Mouse (Mus musculus) Patski (cell line): Measurements from ENCODE around the gene Insig1. TPM values are rescaled to one million over a fixed set of nuclear protein-coding genes. Genes with fewer than 3 reads are reported as not detected.

Experiments used
- ATAC-seq: fragments of 100-300 bp; one replicate; pipeline ENCODE4 v1.8.0; 2021
- CTCF ChIA-PET: fragments of 350-600 bp; sonication (Branson Sonifier 250); formaldehyde crosslinking; loops from one replicate; lab custom pipeline; 2022; ENCODE audit warnings: inconsistent platforms; lab: Charles Lee
- POLR2A ChIA-PET: fragments of 350-600 bp; sonication (Branson Sonifier 250); formaldehyde crosslinking; loops from one replicate; lab custom pipeline; 2022; ENCODE audit warnings: antibody characterized with exemption, inconsistent platforms; lab: Charles Lee
- DNase-seq: peaks from one replicate; pipeline ENCODE4 v3.0.0-alpha.2; 2011; ENCODE audit warnings: low read depth, low spot score
- H3K27me3 ChIP-seq: fragments of 371-371 bp; one replicate; pipeline ENCODE4 v1.5.1; 2021
- CTCF ChIP-seq: fragments of 100-300 bp; IDR thresholded peaks from one replicate; pipeline ENCODE4 v1.5.1; 2021
- in situ Hi-C: fragments of 300-500 bp; cut with MboI; formaldehyde crosslinking; loops from 3 replicates; pipeline ENCODE4 v1.11.1; 2018; ENCODE audit warnings: low pct_unique_long_range_greater_than_20kb, mixed read lengths
- polyA plus RNA-seq: library from polyadenylated mRNA; unstranded; gene quantifications from one replicate; pipeline ENCODE4 v1.2.3, GENCODE M21; 2021

The Insig1 gene
- 19.8 TPM for polyA plus RNA-seq

DNA sequence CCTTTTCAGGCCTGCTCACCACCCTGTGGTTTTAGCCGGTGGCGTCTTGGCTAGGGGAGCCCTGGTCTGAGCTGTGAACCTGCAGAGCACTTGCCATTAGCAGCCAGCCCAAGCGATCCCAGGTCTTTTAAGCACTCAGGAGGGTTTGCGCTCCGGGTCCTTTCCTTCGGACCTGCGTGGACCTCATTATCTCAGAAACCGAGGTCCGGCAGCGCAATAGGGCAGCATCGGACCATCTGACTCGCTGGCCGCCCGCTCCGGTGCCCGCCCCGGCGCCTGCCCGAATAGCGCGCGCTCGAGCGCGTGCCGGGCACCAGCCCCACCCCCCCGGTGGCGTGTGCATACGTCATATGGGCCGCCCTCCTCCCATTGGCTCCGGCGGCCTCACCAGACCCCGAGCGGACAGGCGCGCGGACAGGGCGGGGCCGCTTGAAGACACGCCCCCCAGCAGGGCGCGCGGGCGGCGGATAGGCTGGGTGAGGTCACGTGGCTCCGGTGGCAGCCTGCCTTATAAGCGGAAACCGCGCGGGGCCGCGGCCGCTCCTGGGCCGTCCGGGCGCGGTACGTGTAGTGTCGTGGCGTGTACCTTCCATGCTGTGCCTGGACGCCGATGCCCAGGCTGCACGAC, at the start of gene Insig1:
Insig1 (plus strand) TSS at position 536 of the 628 bp plus-strand sequence.
- H3K27me3 ChIP-seq: no peaks in the 10 kb centered on the region
- no peak for TF ChIP-seq CTCF
- CTCF ChIA-PET: no interaction called here

GRCm38 (mm10) chr5:28023452-28023851, 47.7 kb upstream of the Insig1 start:
- DNase-seq (no peak), ATAC-seq (no peak)
- ChIA-PET POLR2A (no interaction called here), CTCF (no interaction called here)
- no peak for TF ChIP-seq CTCF
- H3K27me3 ChIP-seq: peaks cover 8% of the 10 kb centered on the region
- in situ Hi-C loops: no loop called here

More for the DNA sequence above, at the start of gene Insig1:
- ATAC-seq (peak; percentile 90), DNase-seq (peak; percentile 83)
- in situ Hi-C loops: loop anchor here (10.0 kb wide), 1 partner anchor 276 kb away; the partner anchor contains the start of gene Paxip1
- POLR2A ChIA-PET: interaction anchor here (1.7 kb wide), 1 partner anchor 280 kb away, joined by 3 read pairs; the partner anchor contains the start of gene Paxip1

DNA sequence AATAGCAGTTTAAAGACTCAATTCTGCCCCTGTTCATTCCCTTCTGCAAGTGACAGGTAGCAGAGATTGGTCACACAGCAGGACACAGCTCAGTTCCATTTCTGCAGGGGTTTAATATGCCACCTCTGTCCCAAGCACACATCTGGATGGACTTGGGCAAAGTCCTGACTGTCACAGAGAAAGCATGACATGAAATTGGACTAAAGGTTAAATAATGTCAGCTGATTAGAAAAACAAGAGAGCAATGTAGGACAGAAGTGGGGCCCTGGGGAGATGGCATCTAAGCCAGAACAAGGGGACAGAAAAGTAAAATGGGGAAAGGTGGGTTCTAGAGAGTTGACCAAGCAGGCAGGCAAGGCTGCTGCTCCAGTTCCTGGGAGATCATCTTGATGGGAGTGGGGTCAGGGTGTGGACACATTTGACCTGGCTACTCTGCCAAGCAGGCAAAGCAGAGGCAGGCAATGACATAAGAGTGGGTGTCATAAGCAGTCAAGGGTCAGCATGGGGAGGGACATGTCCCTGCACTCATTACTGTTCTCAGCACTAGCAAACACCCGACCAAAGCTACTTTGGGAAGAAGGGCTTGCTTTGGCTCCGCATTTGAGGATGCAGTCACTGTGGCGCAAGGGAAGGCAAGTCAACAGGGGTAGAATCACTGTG, 39.5 kb upstream of the Insig1 start:
- POLR2A ChIA-PET: no interaction called here
- ATAC-seq: no peak
- H3K27me3 ChIP-seq: peaks cover 8% of the 10 kb centered on the region
- CTCF ChIA-PET: no interaction called here
- TF ChIP-seq CTCF: no peak
- in situ Hi-C loops: no loop called here
- no peak for DNase-seq

DNA sequence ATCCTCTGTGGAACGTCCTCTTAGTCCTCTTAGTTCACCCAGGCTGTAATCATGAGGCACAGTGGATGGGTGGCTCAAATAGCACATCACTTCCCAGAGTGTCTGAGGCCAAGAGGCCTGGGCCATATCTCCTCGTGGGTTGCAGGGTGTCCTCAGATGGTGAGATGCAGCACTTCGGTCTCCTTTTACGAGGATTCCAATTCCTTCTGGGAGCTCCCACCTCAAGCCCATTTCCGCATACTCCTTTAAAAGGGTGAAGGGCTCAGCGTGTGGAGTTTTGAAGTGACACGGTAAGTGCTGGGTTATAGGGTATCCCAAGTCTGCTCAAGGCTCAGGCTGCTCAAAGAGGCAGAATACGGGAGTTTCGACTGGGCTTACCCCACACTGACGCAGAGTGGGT, 38.3 kb upstream of the Insig1 start:
- in situ Hi-C loops: no loop called here
- no peak for TF ChIP-seq CTCF
- H3K27me3 ChIP-seq: peaks cover 5% of the 10 kb centered on the region
- ATAC-seq (no peak), DNase-seq (no peak)
- ChIA-PET CTCF (no interaction called here), POLR2A (no interaction called here)

DNA sequence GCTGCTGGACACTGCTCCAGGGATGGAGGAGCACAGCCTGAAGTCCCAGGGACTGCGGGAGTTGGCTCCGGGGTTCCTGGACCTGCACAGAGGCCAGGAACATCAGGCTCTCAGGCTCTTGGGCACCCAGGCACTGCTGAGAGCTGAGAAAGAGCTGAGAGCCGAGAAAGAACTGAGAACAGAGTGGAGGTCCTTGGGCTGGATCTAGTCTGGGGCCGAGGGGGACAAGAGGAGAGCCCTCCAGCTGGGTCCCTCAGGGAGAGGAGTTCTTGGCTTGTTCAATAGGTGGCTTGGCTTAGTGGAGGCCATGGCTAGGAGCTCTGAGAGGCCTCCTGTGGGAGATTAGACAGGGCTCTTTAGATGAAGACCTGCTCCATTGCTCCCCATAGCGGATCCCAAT, 37.9 kb upstream of the Insig1 start:
- POLR2A ChIA-PET: no interaction called here
- H3K27me3 ChIP-seq: peaks cover 5% of the 10 kb centered on the region
- DNase-seq (no peak), ATAC-seq (no peak)
- CTCF ChIA-PET: no interaction called here
- no peak for TF ChIP-seq CTCF
- in situ Hi-C loops: no loop called here

DNA sequence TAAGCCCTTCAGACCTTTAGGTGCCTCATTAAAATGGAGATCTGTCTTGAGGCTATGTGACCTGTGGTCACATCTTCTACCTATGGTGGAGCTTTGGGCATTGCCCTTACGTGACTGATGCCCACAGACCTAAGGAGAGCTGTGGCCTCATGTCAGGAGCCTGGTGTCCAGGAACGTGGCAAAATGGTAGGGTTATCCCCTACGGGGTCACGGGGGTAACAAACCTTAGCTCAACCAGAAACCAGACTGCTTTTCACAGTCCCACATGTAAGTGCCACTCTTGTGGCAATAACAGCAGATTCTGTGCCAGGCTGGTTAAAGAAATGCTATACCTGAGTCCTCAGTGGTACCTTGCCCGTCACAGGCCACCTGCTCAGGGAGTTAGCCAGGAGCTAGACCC, 37.3 kb upstream of the Insig1 start:
- ATAC-seq (no peak), DNase-seq (no peak)
- ChIA-PET POLR2A (no interaction called here), CTCF (no interaction called here)
- peaks cover 5% of the 10 kb centered on the region for H3K27me3 ChIP-seq
- in situ Hi-C loops: no loop called here
- no peak for TF ChIP-seq CTCF

DNA sequence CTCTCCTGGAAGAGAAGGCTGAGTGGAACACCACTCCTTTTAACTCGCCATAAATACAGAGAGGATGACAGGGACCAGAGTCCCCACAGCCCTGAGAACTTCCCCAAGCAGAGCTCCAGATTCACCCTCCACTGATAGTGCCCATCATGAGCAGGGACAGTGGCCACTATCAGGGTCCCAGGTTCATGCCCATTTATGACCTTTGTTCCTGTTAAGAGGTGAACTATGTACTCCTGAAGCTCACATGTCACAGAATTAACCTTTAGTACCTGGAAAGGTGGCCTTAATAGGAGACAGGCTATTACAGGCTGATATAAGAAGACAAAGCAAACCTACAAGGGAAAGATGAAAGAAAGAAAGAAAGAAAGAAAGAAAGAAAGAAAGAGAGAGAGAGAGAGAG, 35.2 kb upstream of the Insig1 start:
- CTCF ChIA-PET: interaction anchor here (1.1 kb wide), 1 partner anchor 57 kb away, joined by 3 read pairs; no protein-coding TSS in a partner anchor
- no peak for TF ChIP-seq CTCF

GRCm38 (mm10) chr5:28036518-28036917, 34.6 kb upstream of the Insig1 start:
- ChIA-PET CTCF (interaction anchor here (1.1 to 1.4 kb wide), 2 partner anchors 30 to 57 kb away, joined by 3 read pairs; no protein-coding TSS in a partner anchor), POLR2A (interaction anchor here (0.6 kb wide), 1 partner anchor 42 kb away, joined by 4 read pairs; no protein-coding TSS in a partner anchor)
- H3K27me3 ChIP-seq: peaks cover 5% of the 10 kb centered on the region
- in situ Hi-C loops: no loop called here
- no peak for TF ChIP-seq CTCF
- DNase-seq: no peak
- ATAC-seq: no peak

More for the DNA sequence above, 35.2 kb upstream of the Insig1 start:
- in situ Hi-C loops: no loop called here
- POLR2A ChIA-PET: interaction anchor here (0.6 kb wide), 1 partner anchor 43 kb away, joined by 4 read pairs; no protein-coding TSS in a partner anchor
- no peak for DNase-seq
- peaks cover 5% of the 10 kb centered on the region for H3K27me3 ChIP-seq
- ATAC-seq: no peak

- in situ Hi-C loops: no loop called here
- CTCF ChIA-PET: interaction anchor here (1.1 to 1.4 kb wide), 3 partner anchors 11 to 56 kb away, joined by 3 read pairs; no protein-coding TSS in a partner anchor
- ATAC-seq (peak; percentile 34), DNase-seq (no peak)
- H3K27me3 ChIP-seq: peaks cover 4% of the 10 kb centered on the region
- TF ChIP-seq CTCF: no peak
- POLR2A ChIA-PET: no interaction called here
Observed at GRCm38 (mm10) chr5:28037172-28037591, 34.0 kb upstream of the Insig1 start.

GRCm38 (mm10) chr5:28037639-28038038, 33.5 kb upstream of the Insig1 start:
- DNase-seq (no peak), ATAC-seq (peak; percentile 33)
- ChIA-PET CTCF (interaction anchor here (1.3 to 1.4 kb wide), 2 partner anchors 10 to 29 kb away, joined by 3 read pairs; no protein-coding TSS in a partner anchor), POLR2A (no interaction called here)
- H3K27me3 ChIP-seq: no peaks in the 10 kb centered on the region
- no peak for TF ChIP-seq CTCF
- in situ Hi-C loops: no loop called here

GRCm38 (mm10) chr5:28038115-28038514, 33.0 kb upstream of the Insig1 start:
- ChIA-PET POLR2A (no interaction called here), CTCF (interaction anchor here (1.3 to 1.4 kb wide), 2 partner anchors 10 to 28 kb away, joined by 3 read pairs; no protein-coding TSS in a partner anchor)
- no peak for TF ChIP-seq CTCF
- H3K27me3 ChIP-seq: no peaks in the 10 kb centered on the region
- peak; percentile 64 for ATAC-seq
- DNase-seq: no peak
- in situ Hi-C loops: no loop called here
